Mouse (Mus musculus): ENCODE data around the gene Rcn3. TPM values are rescaled to one million over a fixed set of nuclear protein-coding genes. Genes with fewer than 3 reads are reported as not detected.
"Not testable (repeated sequence)": the region's sequence is repeated elsewhere in the genome, so short reads cannot be mapped to it uniquely, and the experiment has no call there.

Rcn3 gene
- polyA plus RNA-seq, 1 experiment from 2014 or later = 149 TPM

DNA sequence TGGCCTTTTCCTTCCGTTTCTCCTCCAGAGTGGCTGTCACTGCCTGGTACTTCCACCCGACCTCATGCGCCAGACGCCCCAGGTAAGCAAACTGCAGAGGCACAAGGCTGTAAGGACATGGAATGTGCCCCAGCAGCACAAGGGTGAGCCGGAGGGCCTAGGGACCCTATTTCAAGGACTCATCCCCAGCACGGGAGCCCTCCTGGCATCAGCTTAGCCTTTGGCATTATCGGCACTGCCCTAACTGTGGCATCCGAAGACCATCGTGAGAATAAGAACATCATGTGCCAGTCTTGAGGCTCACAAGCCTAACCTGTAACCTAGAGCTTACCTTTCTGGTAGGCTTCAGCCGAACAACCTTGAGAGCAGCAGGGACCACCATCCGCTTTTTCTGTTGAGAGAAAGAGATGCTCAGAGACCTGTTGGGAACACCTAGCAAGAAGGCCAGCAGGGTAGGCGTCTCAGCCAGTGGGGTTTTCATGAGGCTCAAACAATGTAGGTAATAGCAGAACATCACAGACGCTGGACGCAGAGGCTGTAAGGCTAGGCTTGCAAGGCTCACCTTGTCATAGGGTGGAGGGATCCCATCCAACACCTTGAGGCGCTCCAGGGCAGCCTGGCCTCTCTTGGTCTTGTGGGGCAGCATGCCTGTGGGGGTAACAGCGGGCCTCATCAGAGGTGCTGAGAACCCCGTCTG, 34.3 kb upstream of the Rcn3 start:
- no peaks in the 10 kb centered on the region for H3K9me3 ChIP-seq (ENCODE audit: control insufficient read depth, low read length)
- ATAC-seq (ENCODE audit: low FRiP score) (no peak), DNase-seq (ENCODE audit: low spot score) (no peak)
- H3K4me2 ChIP-seq (replicated peaks; ENCODE audit: low read depth, low read length) = peak overlapping the region; percentile 93
- H3K9ac ChIP-seq (ENCODE audit: low read depth, low read length) = peak overlapping the region; percentile 100; the same call in 1 of the 2 replicates
- WGBS = 78% methylated on average over 17 of the region's 17 CpGs
- H3K4me1 ChIP-seq (replicated peaks; ENCODE audit: control insufficient read depth, insufficient read depth, low read length) = peaks cover 8% of the 10 kb centered on the region
- no peaks in the 10 kb centered on the region for H3K27me3 ChIP-seq (ENCODE audit: control insufficient read depth, insufficient read depth, low read length)
- H3K27ac ChIP-seq (ENCODE audit: low read depth, low read length) = peak overlapping the region; percentile 84; the same call in 1 of the 2 replicates
- peaks cover 35% of the 10 kb centered on the region for H3K36me3 ChIP-seq (ENCODE audit: control insufficient read depth, insufficient read depth, low read length)
- peak overlapping the region; percentile 99; the same call in 1 of the 2 replicates for H3K4me3 ChIP-seq (ENCODE audit: low read depth, low read length)

DNA sequence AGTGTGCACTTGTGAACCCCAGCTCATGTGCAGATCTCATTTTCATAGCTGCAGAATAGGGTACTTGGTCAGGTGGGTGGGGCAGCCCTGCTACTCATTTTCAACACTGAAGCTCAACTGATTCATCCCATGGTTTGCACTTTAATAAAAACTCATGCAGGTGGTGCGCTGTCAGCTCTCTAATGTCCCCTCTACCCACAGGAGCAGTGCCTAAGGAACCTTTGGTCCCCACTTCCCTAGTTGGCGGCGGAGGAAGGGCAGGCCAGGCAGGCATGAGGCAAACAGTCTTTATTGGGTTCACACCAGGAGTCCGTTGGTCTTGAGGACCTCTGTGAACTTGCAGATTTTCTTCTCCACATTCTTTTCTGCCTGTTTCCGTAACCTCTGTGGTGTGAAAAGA, 33.6 kb upstream of the Rcn3 start:
- H3K4me2 ChIP-seq (replicated peaks; ENCODE audit: low read depth, low read length); H3K9me3 ChIP-seq (ENCODE audit: control insufficient read depth, low read length); DNase-seq (ENCODE audit: low spot score); ATAC-seq (ENCODE audit: low FRiP score); H3K4me1 ChIP-seq (replicated peaks; ENCODE audit: control insufficient read depth, insufficient read depth, low read length); H3K27ac ChIP-seq (ENCODE audit: low read depth, low read length); H3K27me3 ChIP-seq (ENCODE audit: control insufficient read depth, insufficient read depth, low read length); H3K9ac ChIP-seq (ENCODE audit: low read depth, low read length): not testable (repeated sequence)
- 61% methylated on average over 5 of the region's 5 CpGs for whole genome bisulfite sequencing
- H3K36me3 ChIP-seq (ENCODE audit: control insufficient read depth, insufficient read depth, low read length) = peaks cover 39% of the 10 kb centered on the region
- H3K4me3 ChIP-seq (ENCODE audit: low read depth, low read length) = peak overlapping the region; percentile 6; the same call in 1 of the 2 replicates

DNA sequence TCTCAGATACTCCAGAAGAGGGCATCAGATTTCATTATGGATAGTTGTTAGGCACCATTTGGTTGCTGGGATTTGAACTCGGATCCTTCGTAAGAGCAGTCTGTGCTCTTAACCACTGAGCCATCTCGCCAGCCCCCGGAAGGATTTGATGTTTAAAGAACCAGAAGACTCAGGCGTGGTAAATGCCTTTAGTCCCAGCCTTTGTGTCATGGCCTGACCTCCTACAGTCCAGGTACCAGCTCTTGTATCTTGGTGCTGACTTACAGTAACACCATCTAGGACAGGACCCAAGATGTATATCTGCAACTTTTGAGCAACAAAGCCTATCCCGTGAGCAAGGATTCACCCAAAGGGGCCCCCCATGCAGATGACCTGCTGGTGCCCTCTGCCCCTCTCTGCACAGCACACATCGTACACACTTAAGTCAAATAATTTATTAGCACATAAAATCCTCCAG, 33.2 kb upstream of the Rcn3 start:
- Histone ChIP-seq H3K4me2 (replicated peaks; ENCODE audit: low read depth, low read length) (no peak overlapping the region), H3K27ac (ENCODE audit: low read depth, low read length) (0 out of 2 replicates have a peak overlapping the region, but pooled peaks have one; percentile 19), H3K9ac (ENCODE audit: low read depth, low read length) (no peak overlapping the region), H3K27me3 (ENCODE audit: control insufficient read depth, insufficient read depth, low read length) (no peaks in the 10 kb centered on the region), H3K9me3 (ENCODE audit: control insufficient read depth, low read length) (no peaks in the 10 kb centered on the region), H3K36me3 (ENCODE audit: control insufficient read depth, insufficient read depth, low read length) (peaks cover 40% of the 10 kb centered on the region), H3K4me1 (replicated peaks; ENCODE audit: control insufficient read depth, insufficient read depth, low read length) (peaks cover 8% of the 10 kb centered on the region), H3K4me3 (ENCODE audit: low read depth, low read length) (0 out of 2 replicates have a peak overlapping the region, but pooled peaks have one; percentile 6)
- DNase-seq (ENCODE audit: low spot score) (peak; percentile 64), ATAC-seq (ENCODE audit: low FRiP score) (no peak)
- 20% methylated on average over 7 of the region's 7 CpGs for WGBS

DNA sequence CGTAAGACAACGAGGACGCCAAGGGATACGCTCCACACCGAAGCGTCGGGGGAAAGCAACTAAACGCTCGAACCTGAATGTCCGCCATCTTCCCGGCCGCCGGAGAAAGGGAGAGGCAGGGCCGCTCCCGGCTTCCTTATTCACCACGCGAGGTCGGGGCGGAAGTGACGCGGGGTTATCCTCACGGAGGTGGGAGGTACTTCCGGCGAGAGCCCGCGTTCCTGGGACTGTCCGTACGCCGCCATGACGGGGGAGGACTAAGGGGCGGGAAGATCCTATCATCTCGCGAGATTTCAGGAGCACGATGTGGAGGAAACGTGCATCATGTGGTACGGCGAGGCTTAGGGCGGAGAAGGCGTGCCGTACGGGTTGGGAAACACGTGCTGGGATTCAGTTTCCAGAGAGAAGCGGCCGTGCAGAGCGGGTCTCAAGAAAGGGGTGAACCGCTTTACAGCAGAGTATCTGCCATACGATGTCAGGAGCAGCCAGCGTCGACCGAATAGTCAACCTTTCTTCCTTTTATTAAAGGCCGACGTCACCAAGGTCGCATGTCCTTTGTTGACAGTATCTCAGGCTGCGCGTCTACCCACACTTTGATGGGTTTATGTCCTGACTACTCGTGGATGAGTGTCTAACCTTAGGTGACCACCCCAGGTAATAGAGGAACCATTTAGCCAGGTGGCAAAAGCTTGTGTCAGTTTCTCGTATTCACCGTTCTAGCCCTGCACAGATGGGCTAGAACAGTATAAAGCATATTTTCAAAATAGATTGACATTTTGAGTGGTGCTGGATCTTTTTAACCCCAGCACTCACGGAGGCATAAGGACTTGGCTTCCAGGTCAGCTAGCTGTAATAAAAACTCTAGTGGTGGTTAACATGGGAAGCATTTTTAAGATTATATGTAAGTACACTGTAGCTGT, 32.5 kb upstream of the Rcn3 start, which contains the start of gene Rps11:
Gene Rps11 (minus strand): TSS at position 216 of the 920 bp plus-strand sequence.
- Histone ChIP-seq H3K9me3 (ENCODE audit: control insufficient read depth, low read length) (no peaks in the 10 kb centered on the region), H3K4me2 (replicated peaks; ENCODE audit: low read depth, low read length) (peak within 1 kb of the TSS; percentile 83), H3K27ac (ENCODE audit: low read depth, low read length) (peak within 1 kb of the TSS; percentile 87), H3K9ac (ENCODE audit: low read depth, low read length) (peak within 1 kb of the TSS; percentile 83), H3K27me3 (ENCODE audit: control insufficient read depth, insufficient read depth, low read length) (no peaks in the 10 kb centered on the region), H3K4me1 (replicated peaks; ENCODE audit: control insufficient read depth, insufficient read depth, low read length) (peaks cover 8% of the 10 kb centered on the region), H3K36me3 (ENCODE audit: control insufficient read depth, insufficient read depth, low read length) (peaks cover 47% of the 10 kb centered on the region), H3K4me3 (ENCODE audit: low read depth, low read length) (peak within 1 kb of the TSS; percentile 69)
- DNase-seq (ENCODE audit: low spot score) = peak; percentile 100
- ATAC-seq (ENCODE audit: low FRiP score) = peak; percentile 82
- under 1% methylated on average over 59 of the region's 59 CpGs for WGBS

DNA sequence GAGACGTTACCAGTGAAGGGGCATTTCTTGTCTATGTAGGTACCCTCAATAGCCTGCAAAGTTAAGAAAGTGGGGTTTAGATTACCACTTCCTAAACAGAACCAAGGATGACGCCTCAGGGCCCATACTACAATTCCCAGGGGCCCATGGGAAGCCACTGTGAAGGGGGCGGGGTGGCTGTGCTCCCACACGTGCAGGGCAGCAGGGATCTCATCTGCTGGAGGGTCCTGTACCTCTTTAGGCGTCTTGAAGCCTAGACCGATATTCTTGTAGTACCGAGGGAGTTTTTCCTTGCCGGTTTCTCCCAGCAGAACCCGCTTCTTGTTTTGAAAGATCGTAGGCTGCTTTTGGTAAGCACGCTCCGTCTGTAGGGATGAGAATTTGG, 31.2 kb upstream of the Rcn3 start:
- Histone ChIP-seq H3K4me3 (ENCODE audit: low read depth, low read length) (peak overlapping the region; percentile 69), H3K27ac (ENCODE audit: low read depth, low read length) (no peak overlapping the region), H3K27me3 (ENCODE audit: control insufficient read depth, insufficient read depth, low read length) (no peaks in the 10 kb centered on the region), H3K36me3 (ENCODE audit: control insufficient read depth, insufficient read depth, low read length) (peaks cover 47% of the 10 kb centered on the region), H3K9ac (ENCODE audit: low read depth, low read length) (peak overlapping the region; percentile 83), H3K4me1 (replicated peaks; ENCODE audit: control insufficient read depth, insufficient read depth, low read length) (peaks cover 8% of the 10 kb centered on the region), H3K9me3 (ENCODE audit: control insufficient read depth, low read length) (no peaks in the 10 kb centered on the region), H3K4me2 (replicated peaks; ENCODE audit: low read depth, low read length) (peak overlapping the region; percentile 83)
- ATAC-seq (ENCODE audit: low FRiP score) (no peak), DNase-seq (ENCODE audit: low spot score) (no peak)
- 30% methylated on average over 12 of the region's 12 CpGs for WGBS

DNA sequence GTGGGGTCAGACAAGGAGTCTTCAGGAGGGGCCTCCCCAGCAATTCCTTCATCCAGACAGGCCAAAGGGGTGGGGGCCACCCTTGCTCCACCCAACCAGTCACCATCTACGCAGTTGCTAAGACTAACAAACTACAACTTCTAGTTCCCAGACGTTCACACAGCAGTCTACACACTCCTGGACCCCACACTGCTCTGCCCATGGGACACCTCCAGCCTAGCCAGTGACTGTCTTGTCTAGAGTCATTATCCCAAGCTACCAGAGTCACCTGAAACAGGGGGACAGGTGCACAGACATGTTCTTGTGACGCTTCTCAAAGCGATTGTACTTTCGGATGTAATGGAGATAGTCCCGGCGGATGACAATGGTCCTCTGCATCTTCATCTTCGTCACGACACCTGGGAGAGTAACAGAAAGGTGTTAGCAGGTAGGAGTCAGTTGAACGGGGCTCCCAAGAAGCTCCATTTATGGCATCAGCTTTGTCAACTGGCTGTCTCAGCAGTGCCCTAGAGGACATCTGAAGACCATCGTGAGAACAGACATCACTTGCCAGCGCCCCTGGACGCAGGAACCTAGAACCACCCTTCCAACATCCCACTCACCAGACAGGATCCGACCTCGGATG, 30.7 kb upstream of the Rcn3 start:
- Histone ChIP-seq H3K27me3 (ENCODE audit: control insufficient read depth, insufficient read depth, low read length) (no peaks in the 10 kb centered on the region), H3K4me1 (replicated peaks; ENCODE audit: control insufficient read depth, insufficient read depth, low read length) (peaks cover 8% of the 10 kb centered on the region), H3K9me3 (ENCODE audit: control insufficient read depth, low read length) (no peaks in the 10 kb centered on the region), H3K9ac (ENCODE audit: low read depth, low read length) (peak overlapping the region; percentile 83), H3K36me3 (ENCODE audit: control insufficient read depth, insufficient read depth, low read length) (peaks cover 47% of the 10 kb centered on the region), H3K4me3 (ENCODE audit: low read depth, low read length) (peak overlapping the region; percentile 69), H3K4me2 (replicated peaks; ENCODE audit: low read depth, low read length) (peak overlapping the region; percentile 83), H3K27ac (ENCODE audit: low read depth, low read length) (no peak overlapping the region)
- no peak for ATAC-seq (ENCODE audit: low FRiP score)
- DNase-seq (ENCODE audit: low spot score) = no peak
- WGBS = 87% methylated on average over 15 of the region's 15 CpGs

DNA sequence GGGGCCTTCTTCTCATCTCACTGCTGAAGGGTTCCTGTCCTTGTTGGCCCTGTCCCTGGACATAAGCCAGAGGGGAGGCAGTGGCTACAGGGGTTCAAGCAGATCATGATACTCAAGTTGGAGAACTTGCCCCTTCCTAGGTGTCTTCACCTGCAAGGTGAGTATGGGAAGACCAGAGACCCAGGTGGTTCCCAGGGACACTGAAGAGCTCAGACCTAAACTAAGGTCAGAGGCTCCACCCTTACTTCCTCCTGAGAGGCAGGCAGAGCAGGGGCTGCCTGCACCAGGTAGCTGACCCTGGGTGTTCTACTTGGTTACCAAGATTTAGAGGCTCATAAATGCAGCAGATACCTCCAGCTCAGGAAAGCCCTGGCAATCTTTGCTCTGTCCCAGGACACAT, 29.9 kb upstream of the Rcn3 start:
- H3K27ac ChIP-seq (ENCODE audit: low read depth, low read length) = no peak overlapping the region
- H3K36me3 ChIP-seq (ENCODE audit: control insufficient read depth, insufficient read depth, low read length) = peaks cover 43% of the 10 kb centered on the region
- ATAC-seq (ENCODE audit: low FRiP score) = no peak
- no peak for DNase-seq (ENCODE audit: low spot score)
- H3K9ac ChIP-seq (ENCODE audit: low read depth, low read length) = no peak overlapping the region
- H3K4me1 ChIP-seq (replicated peaks; ENCODE audit: control insufficient read depth, insufficient read depth, low read length) = peaks cover 5% of the 10 kb centered on the region
- 0 out of 2 replicates have a peak overlapping the region, but pooled peaks have one; percentile 2 for H3K4me3 ChIP-seq (ENCODE audit: low read depth, low read length)
- H3K27me3 ChIP-seq (ENCODE audit: control insufficient read depth, insufficient read depth, low read length) = no peaks in the 10 kb centered on the region
- H3K9me3 ChIP-seq (ENCODE audit: control insufficient read depth, low read length) = no peaks in the 10 kb centered on the region
- no peak overlapping the region for H3K4me2 ChIP-seq (replicated peaks; ENCODE audit: low read depth, low read length)

DNA sequence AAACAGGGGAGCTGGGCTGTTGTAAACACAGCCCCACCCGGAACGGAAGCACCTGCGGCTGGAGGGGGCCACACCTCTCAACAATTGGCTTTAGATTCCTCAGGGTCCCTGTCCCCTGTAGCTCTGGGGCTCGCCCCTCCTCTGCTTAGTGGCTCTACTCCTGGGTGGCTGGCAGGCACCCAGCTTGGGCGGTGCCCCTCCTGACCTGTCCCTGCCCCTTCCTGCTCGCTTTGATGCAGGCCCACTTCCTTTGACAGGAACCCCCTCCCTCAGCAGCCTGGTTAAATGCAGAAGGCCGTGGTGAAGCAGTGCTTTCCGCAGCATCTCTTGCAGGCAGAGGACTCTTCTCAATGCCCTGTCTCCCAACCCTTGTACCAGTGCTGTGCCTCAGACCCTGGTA, 29.4 kb upstream of the Rcn3 start:
- DNase-seq (ENCODE audit: low spot score) = no peak
- H3K9me3 ChIP-seq (ENCODE audit: control insufficient read depth, low read length) = no peaks in the 10 kb centered on the region
- WGBS = 79% methylated on average over 7 of the region's 8 CpGs
- ATAC-seq (ENCODE audit: low FRiP score) = no peak
- H3K4me1 ChIP-seq (replicated peaks; ENCODE audit: control insufficient read depth, insufficient read depth, low read length) = peaks cover 3% of the 10 kb centered on the region
- no peak overlapping the region for H3K4me3 ChIP-seq (ENCODE audit: low read depth, low read length)
- no peak overlapping the region for H3K27ac ChIP-seq (ENCODE audit: low read depth, low read length)
- no peak overlapping the region for H3K4me2 ChIP-seq (replicated peaks; ENCODE audit: low read depth, low read length)
- no peaks in the 10 kb centered on the region for H3K27me3 ChIP-seq (ENCODE audit: control insufficient read depth, insufficient read depth, low read length)
- H3K36me3 ChIP-seq (ENCODE audit: control insufficient read depth, insufficient read depth, low read length) = peaks cover 37% of the 10 kb centered on the region
- no peak overlapping the region for H3K9ac ChIP-seq (ENCODE audit: low read depth, low read length)

Measured in hindbrain, embryonic 11.5 days (tissue).